Mouse (Mus musculus) heart, adult 2 months (tissue): ENCODE data around the gene Grk6. TPM values are rescaled to one million over a fixed set of nuclear protein-coding genes. Genes with fewer than 3 reads are reported as not detected.
A peak's percentile ranks its signal among the peaks of the same experiment; 100 is the strongest.

Experiments
- DNase-seq, 2 experiments: peaks; one replicate each; pipeline ENCODE4 v3.0.0; 2021
- H3K27ac ChIP-seq: fragments of 200-600 bp; 2 replicates; pipeline ENCODE4 v1.8.1; 2022
- H3K27me3 ChIP-seq: fragments of 200-500 bp; 2 replicates; pipeline ENCODE4 v1.6.1; 2012; ENCODE audit warnings: mild to moderate bottlenecking, low read length, inconsistent platforms, mixed read lengths; ENCODE audit not compliant: control insufficient read depth, insufficient read depth
- H3K36me3 ChIP-seq: fragments of 200-500 bp; 2 replicates; pipeline ENCODE4 v1.6.1; 2012; ENCODE audit warnings: low read length, inconsistent platforms; ENCODE audit not compliant: control insufficient read depth, insufficient read depth
- H3K4me1 ChIP-seq: fragments of 200-500 bp; 2 replicates; pipeline ENCODE4 v1.6.1; 2011; ENCODE audit warnings: low read length; ENCODE audit not compliant: control insufficient read depth, insufficient read depth
- H3K4me3 ChIP-seq: fragments of 200-600 bp; 2 replicates; pipeline ENCODE4 v1.8.1; 2022
- H3K79me2 ChIP-seq: fragments of 200-500 bp; replicated peaks from 2 replicates; pipeline ENCODE4 v1.6.1; 2012; ENCODE audit warnings: mild to moderate bottlenecking, inconsistent platforms, low read length, moderate library complexity, mixed read lengths; ENCODE audit not compliant: control insufficient read depth, insufficient read depth
- H3K9ac ChIP-seq: fragments of 200-500 bp; 2 replicates; pipeline ENCODE4 v1.6.1; 2012; ENCODE audit warnings: low read depth, mild to moderate bottlenecking, control low read depth, inconsistent platforms, low read length, mixed read lengths
- CTCF ChIP-seq: fragments of 200-600 bp; IDR thresholded peaks from 2 replicates; pipeline ENCODE4 v1.8.1; 2022; ENCODE audit warnings: antibody characterized with exemption, mild to moderate bottlenecking, moderate library complexity
- EP300 ChIP-seq: fragments of 200-500 bp; IDR thresholded peaks from 2 replicates; pipeline ENCODE4 v1.6.1; 2011; ENCODE audit warnings: low read depth, low read length, control low read depth; ENCODE audit not compliant: insufficient read depth
- POLR2A ChIP-seq: fragments of 200-500 bp; IDR thresholded peaks from 2 replicates; pipeline ENCODE4 v1.6.1; 2011; ENCODE audit warnings: mild to moderate bottlenecking, low read depth, low read length, control low read depth; ENCODE audit not compliant: insufficient read depth
- WGBS: fragments of 180-500 bp; shearing (Covaris S2); methylation state at CpG from one replicate; pipeline ENCODE4 v1.1.7; 2018; 5-methylcytosine and 5-hydroxymethylcytosine counted together
- intact Hi-C: fragments of 180-260 bp; cut with DNase I; formaldehyde crosslinking; loops from one replicate; pipeline ENCODE4 v1.15.1; 2025
- polyA plus RNA-seq: library from polyadenylated mRNA; depleted of rRNA; stranded (reverse); fragments of >200 nt; gene quantifications from 2 replicates; pipeline ENCODE4 v1.2.3, GENCODE M21; 2012
- total RNA-seq, 2 experiments: library from RNA; stranded (reverse); gene quantifications; 2 replicates each; pipeline ENCODE4 v1.2.3; 2021

Gene Grk6
- total and polyA plus RNA-seq, 3 experiments, result 17.1 to 22.5 (median 19.5) TPM

- peak in 1 of 2 experiments; percentile 34 for DNase-seq
- Histone ChIP-seq H3K27ac (peak overlapping the region; percentile 41), H3K27me3 (no peaks in the 10 kb centered on the region), H3K79me2 (no peaks in the 10 kb centered on the region), H3K4me3 (no peak overlapping the region), H3K36me3 (no peaks in the 10 kb centered on the region), H3K9ac (no peak overlapping the region), H3K4me1 (peaks cover 6% of the 10 kb centered on the region)
- intact Hi-C loops, result no loop called here
- 60% methylated on average over 7 of the region's 7 CpGs for WGBS
- peak; percentile 24; the same call in 1 of the 2 replicates for TF ChIP-seq CTCF
- TF ChIP-seq EP300, result no peak
- TF ChIP-seq POLR2A, result no peak
Observed at GRCm38 (mm10) chr13:55482542-55482941, 37.7 kb downstream of the Grk6 start.

DNA sequence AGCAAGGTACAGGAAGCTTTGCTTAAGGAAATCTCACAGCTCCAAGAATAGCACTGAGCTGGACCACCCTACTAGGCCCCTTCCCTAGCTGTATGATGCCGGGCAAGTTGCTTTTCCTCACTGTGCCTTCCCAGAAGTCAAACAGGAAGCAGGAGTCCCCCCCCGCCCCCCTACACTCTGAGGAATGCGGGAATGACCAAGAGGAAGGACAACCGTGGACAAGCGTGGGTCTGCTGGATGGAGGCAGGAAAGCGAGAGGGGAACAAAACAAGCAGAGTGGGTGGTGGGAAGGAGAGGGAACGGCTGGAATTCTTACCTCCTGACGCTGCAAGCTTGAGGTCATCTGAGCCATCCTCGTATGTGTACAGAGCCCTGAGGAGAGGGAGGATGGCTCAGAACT lies 38.2 kb downstream of the Grk6 start:
- Histone ChIP-seq H3K4me3 (no peak overlapping the region), H3K9ac (no peak overlapping the region), H3K36me3 (no peaks in the 10 kb centered on the region), H3K27ac (peak overlapping the region; percentile 41), H3K79me2 (no peaks in the 10 kb centered on the region), H3K27me3 (no peaks in the 10 kb centered on the region), H3K4me1 (peaks cover 6% of the 10 kb centered on the region)
- 31% methylated on average over 9 of the region's 9 CpGs for WGBS
- no peak for TF ChIP-seq CTCF
- no peak for TF ChIP-seq POLR2A
- no peak for TF ChIP-seq EP300
- intact Hi-C loops, result no loop called here
- no peak for DNase-seq

GRCm38 (mm10) chr13:55483593-55483992 lies 38.7 kb downstream of the Grk6 start:
- no peaks in the 10 kb centered on the region for H3K36me3 ChIP-seq
- no peaks in the 10 kb centered on the region for H3K79me2 ChIP-seq
- peak in 1 of 2 experiments; percentile 30 for DNase-seq
- no peaks in the 10 kb centered on the region for H3K27me3 ChIP-seq
- no peak overlapping the region for H3K9ac ChIP-seq
- no peak for TF ChIP-seq POLR2A
- TF ChIP-seq CTCF, result no peak
- TF ChIP-seq EP300, result no peak
- intact Hi-C loops, result no loop called here
- no peak overlapping the region for H3K4me3 ChIP-seq
- peaks cover 5% of the 10 kb centered on the region for H3K4me1 ChIP-seq
- WGBS, result 47% methylated on average over 15 of the region's 15 CpGs
- no peak overlapping the region for H3K27ac ChIP-seq

DNA sequence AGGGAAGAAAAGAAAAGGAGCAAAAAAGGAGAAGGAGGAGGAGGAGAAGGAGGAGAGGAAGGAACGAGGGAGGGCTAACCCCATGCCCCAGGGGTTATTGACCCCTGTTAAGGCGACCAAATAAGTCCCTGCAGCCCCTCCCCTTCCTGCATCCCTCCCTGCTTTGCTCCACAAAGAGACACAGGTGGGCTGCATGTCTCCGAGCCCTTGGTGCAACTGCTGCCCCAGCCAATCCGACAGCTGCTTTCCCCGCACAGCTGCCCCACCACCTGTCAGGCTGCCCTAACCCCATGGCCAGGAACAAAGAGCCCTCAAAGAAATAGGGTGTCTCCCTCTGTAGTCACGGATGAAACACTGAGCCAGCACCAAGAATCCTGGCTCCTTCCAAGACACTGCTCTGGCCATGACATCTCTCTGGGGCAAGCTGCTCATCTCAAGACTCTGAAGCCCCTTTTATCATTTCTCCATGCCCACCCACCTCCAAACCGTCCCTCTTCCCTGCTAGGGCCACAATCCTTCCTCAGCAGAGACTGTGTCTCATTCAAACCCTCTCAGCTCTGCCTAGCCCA lies 39.7 kb downstream of the Grk6 start:
- H3K9ac ChIP-seq, result no peak overlapping the region
- DNase-seq, result no peak
- H3K27ac ChIP-seq, result no peak overlapping the region
- 59% methylated on average over 7 of the region's 7 CpGs for WGBS
- no peaks in the 10 kb centered on the region for H3K36me3 ChIP-seq
- TF ChIP-seq CTCF (no peak), EP300 (no peak), POLR2A (no peak)
- no peaks in the 10 kb centered on the region for H3K27me3 ChIP-seq
- intact Hi-C loops, result no loop called here
- peaks cover 2% of the 10 kb centered on the region for H3K4me1 ChIP-seq
- no peak overlapping the region for H3K4me3 ChIP-seq
- H3K79me2 ChIP-seq, result no peaks in the 10 kb centered on the region

GRCm38 (mm10) chr13:55486029-55486794 lies 41.3 kb downstream of the Grk6 start:
- H3K27ac ChIP-seq, result no peak overlapping the region; the same call in none of the 2 replicates
- no peaks in the 10 kb centered on the region for H3K36me3 ChIP-seq
- peak; percentile 32 to 55 for DNase-seq
- no peaks in the 10 kb centered on the region for H3K79me2 ChIP-seq
- intact Hi-C loops, result no loop called here
- TF ChIP-seq POLR2A (no peak), CTCF (0 out of 2 replicates have a peak, but pooled peaks have one; percentile 14)
- H3K4me3 ChIP-seq, result no peak overlapping the region; the same call in 1 of the 2 replicates
- no peak overlapping the region for H3K9ac ChIP-seq
- peaks cover 2% of the 10 kb centered on the region for H3K4me1 ChIP-seq
- H3K27me3 ChIP-seq, result no peaks in the 10 kb centered on the region
- WGBS, result 35% methylated on average over 14 of the region's 14 CpGs

- WGBS, result 2% methylated on average over 28 of the region's 29 CpGs
- peak overlapping the region; percentile 73 for H3K4me3 ChIP-seq
- H3K36me3 ChIP-seq, result no peaks in the 10 kb centered on the region
- intact Hi-C loops, result no loop called here
- no peaks in the 10 kb centered on the region for H3K27me3 ChIP-seq
- peak; percentile 45 to 65 for DNase-seq
- peaks cover 2% of the 10 kb centered on the region for H3K4me1 ChIP-seq
- no peak for TF ChIP-seq EP300
- no peak for TF ChIP-seq POLR2A
- TF ChIP-seq CTCF, result no peak
- peak overlapping the region; percentile 61 for H3K9ac ChIP-seq
- peak overlapping the region; percentile 68 for H3K27ac ChIP-seq
- no peaks in the 10 kb centered on the region for H3K79me2 ChIP-seq
Observed at GRCm38 (mm10) chr13:55486916-55487577, 42.2 kb downstream of the Grk6 start.
